10 mouse cellular contexts compared by ENCODE assay signal in genomic region chr8:125128305-125128704, GRCm38 (mm10).
DNase-seq lines count a peak whose midpoint lies in the region; ATAC-seq and TF ChIP-seq lines count a peak whose summit lies in the region.
"Had no signal": no experiment of that assay in that cellular context is flagged by ENCODE, and none has a peak within 500 bp of the region (broad histone marks: within the 10 kb centered on the region; RNA-seq: fewer than 3 reads in every experiment).

No protein-coding gene starts in this region.

- peaks cover 6% of the 10 kb centered on the region; the same call in 1 of the 2 replicates for H3K4me1 ChIP-seq in heart, embryonic 16.5 days (ENCODE audit: control insufficient read depth, insufficient read depth, low read length)
- H3K4me1 ChIP-seq in heart, embryonic 12.5 days (replicated peaks), result peaks cover 28% of the 10 kb centered on the region
- peaks cover 2% of the 10 kb centered on the region; the same call in 1 of the 2 replicates for H3K4me1 ChIP-seq in testis, adult 2 months (ENCODE audit: control insufficient read depth, insufficient read depth, low read length)

- no peaks in the 10 kb centered on the region for H3K9me3 ChIP-seq in heart, embryonic 16.5 days (replicated peaks; ENCODE audit: control insufficient read depth, low read length)
- H3K9me3 ChIP-seq in heart, embryonic 12.5 days (replicated peaks), result no peaks in the 10 kb centered on the region
- H3K9me3 ChIP-seq: embryonic facial prominence, embryonic 13.5 days; liver, embryonic 15.5 days had no signal

- no peaks in the 10 kb centered on the region for H3K27me3 ChIP-seq in heart, embryonic 16.5 days (ENCODE audit: control insufficient read depth, insufficient read depth, low read length)
- no peaks in the 10 kb centered on the region for H3K27me3 ChIP-seq in heart, embryonic 12.5 days (replicated peaks)
- H3K27me3 ChIP-seq in testis, adult 2 months (ENCODE audit: control insufficient read depth, insufficient read depth, low read length), result no peaks in the 10 kb centered on the region
- H3K27me3 ChIP-seq: liver, embryonic 15.5 days had no signal

- no peak for TF ChIP-seq POLR2A in testis, adult 2 months (IDR thresholded peaks at IDR 0.05; ENCODE audit: control insufficient read depth, low read depth, low read length)

- TF ChIP-seq CTCF in testis, adult 2 months (IDR thresholded peaks at IDR 0.05; ENCODE audit: control insufficient read depth, insufficient read depth, insufficient replicate concordance, low read depth, low read length), result peak; percentile 69

- no peak overlapping the region for H3K4me3 ChIP-seq in heart, embryonic 16.5 days (ENCODE audit: low read length)
- H3K4me3 ChIP-seq in heart, embryonic 12.5 days, result no peak overlapping the region
- H3K4me3 ChIP-seq in testis, adult 2 months (ENCODE audit: control insufficient read depth, low read depth, low read length), result no peak overlapping the region
- H3K4me3 ChIP-seq: embryonic facial prominence, embryonic 13.5 days; liver, embryonic 15.5 days had no signal

- no peak overlapping the region for H3K9ac ChIP-seq in heart, embryonic 16.5 days (ENCODE audit: low read length)
- no peak overlapping the region for H3K9ac ChIP-seq in heart, embryonic 12.5 days
- H3K9ac ChIP-seq: embryonic facial prominence, embryonic 13.5 days; liver, embryonic 15.5 days had no signal

- ATAC-seq in heart, embryonic 16.5 days (replicated peaks; ENCODE audit: extremely low read depth, insufficient read depth, low FRiP score), result no peak; the same call in 1 of the 2 replicates
- ATAC-seq in heart, embryonic 12.5 days (ENCODE audit: insufficient number of reproducible peaks, low FRiP score), result no peak

- 19% methylated on average over 6 of the region's 6 CpGs for WGBS in heart, embryonic 16.5 days
- WGBS in heart, embryonic 12.5 days, result 31% methylated on average over 6 of the region's 6 CpGs

- no peak for DNase-seq in testis, postnatal 14 days (ENCODE audit: low spot score)
- DNase-seq in cerebellum, postnatal 36 days, result peak; percentile 18 to 20
- peak; percentile 20 to 69 for DNase-seq in kidney, postnatal 36 days
- peak; percentile 79 for DNase-seq in retina, postnatal 1 day
- DNase-seq in layer of hippocampus, postnatal 14 days (ENCODE audit: low spot score in 2 of 2), result no peak

- no peak overlapping the region for H3K27ac ChIP-seq in heart, embryonic 16.5 days (ENCODE audit: low read length)
- H3K27ac ChIP-seq in heart, embryonic 12.5 days (ENCODE audit: poor library complexity, severe bottlenecking), result no peak overlapping the region
- H3K27ac ChIP-seq in testis, adult 2 months (ENCODE audit: control insufficient read depth, insufficient read depth, low read depth, low read length), result no peak overlapping the region
- H3K27ac ChIP-seq: embryonic facial prominence, embryonic 13.5 days; liver, embryonic 15.5 days had no signal

- H3K4me2 ChIP-seq in heart, embryonic 16.5 days (ENCODE audit: low read depth, low read length), result 0 out of 2 replicates have a peak overlapping the region, but pooled peaks have one; percentile 17
- no peak overlapping the region for H3K4me2 ChIP-seq in heart, embryonic 12.5 days
- H3K4me2 ChIP-seq: embryonic facial prominence, embryonic 13.5 days; liver, embryonic 15.5 days had no signal

- H3K36me3 ChIP-seq in heart, embryonic 16.5 days (ENCODE audit: control insufficient read depth, insufficient read depth), result no peaks in the 10 kb centered on the region
- H3K36me3 ChIP-seq in heart, embryonic 12.5 days, result no peaks in the 10 kb centered on the region
- H3K36me3 ChIP-seq in testis, adult 2 months (ENCODE audit: control insufficient read depth, insufficient read depth, low read length), result no peaks in the 10 kb centered on the region
- H3K36me3 ChIP-seq: embryonic facial prominence, embryonic 13.5 days; liver, embryonic 15.5 days had no signal

Comparison
In these comparisons a context has a peak if more than half of its experiments do, and no peak if none do; other contexts are left out.
1. DNase-seq: peak in cerebellum, postnatal 36 days (2 of 2), kidney, postnatal 36 days (2 of 2) and retina, postnatal 1 day (single experiment); none in testis, postnatal 14 days (single experiment) and layer of hippocampus, postnatal 14 days (0 of 2).